Mouse (Mus musculus) hindbrain, embryonic 12.5 days (tissue): ENCODE data around the gene Gm20449. TPM values are rescaled to one million over a fixed set of nuclear protein-coding genes. Genes with fewer than 3 reads are reported as not detected.

Experiments
- ATAC-seq: fragments of 200-750 bp; cut with Nextera tagmentation; 2 replicates; pipeline ENCODE4 v1.8.0; 2017; ENCODE audit warnings: moderate TSS enrichment; ENCODE audit not compliant: low FRiP score
- H3K27ac ChIP-seq: fragments of 300-500 bp; sonication (generic); 2 replicates; pipeline ENCODE4 v1.5.1; 2016; ENCODE audit warnings: mild to moderate bottlenecking
- H3K27me3 ChIP-seq: fragments of 300-500 bp; sonication (generic); 2 replicates; pipeline ENCODE4 v1.6.1; 2016; ENCODE audit warnings: mild to moderate bottlenecking
- H3K36me3 ChIP-seq: fragments of 300-500 bp; sonication (generic); 2 replicates; pipeline ENCODE4 v1.6.1; 2016; ENCODE audit warnings: mild to moderate bottlenecking
- H3K4me1 ChIP-seq: fragments of 300-500 bp; sonication (generic); 2 replicates; pipeline ENCODE4 v1.6.1; 2016
- H3K4me2 ChIP-seq: fragments of 300-500 bp; sonication (generic); replicated peaks from 2 replicates; pipeline ENCODE4 v1.6.1; 2016; ENCODE audit warnings: mild to moderate bottlenecking
- H3K4me3 ChIP-seq: fragments of 300-500 bp; sonication (generic); 2 replicates; pipeline ENCODE4 v1.5.1; 2016; ENCODE audit warnings: mild to moderate bottlenecking
- H3K9ac ChIP-seq: fragments of 300-500 bp; sonication (generic); 2 replicates; pipeline ENCODE4 v1.6.1; 2016; ENCODE audit warnings: mild to moderate bottlenecking, moderate library complexity
- H3K9me3 ChIP-seq: fragments of 300-500 bp; sonication (generic); replicated peaks from 2 replicates; pipeline ENCODE4 v1.6.1; 2016; ENCODE audit warnings: mild to moderate bottlenecking
- whole genome bisulfite sequencing: fragments of 180-500 bp; shearing (Covaris S2); methylation state at CpG from one replicate; pipeline ENCODE4 v1.1.7; 2016; 5-methylcytosine and 5-hydroxymethylcytosine counted together
- polyA plus RNA-seq: library from polyadenylated mRNA; unstranded; fragments of >200 nt; fragmentation: Nextera tagmentation; extraction: Ambion mirVana; gene quantifications from 2 replicates; pipeline ENCODE4 v1.2.1, GENCODE M21; 2016

Gm20449 gene
- polyA plus RNA-seq, 1 experiment from 2014 or later = 0.12 TPM

DNA sequence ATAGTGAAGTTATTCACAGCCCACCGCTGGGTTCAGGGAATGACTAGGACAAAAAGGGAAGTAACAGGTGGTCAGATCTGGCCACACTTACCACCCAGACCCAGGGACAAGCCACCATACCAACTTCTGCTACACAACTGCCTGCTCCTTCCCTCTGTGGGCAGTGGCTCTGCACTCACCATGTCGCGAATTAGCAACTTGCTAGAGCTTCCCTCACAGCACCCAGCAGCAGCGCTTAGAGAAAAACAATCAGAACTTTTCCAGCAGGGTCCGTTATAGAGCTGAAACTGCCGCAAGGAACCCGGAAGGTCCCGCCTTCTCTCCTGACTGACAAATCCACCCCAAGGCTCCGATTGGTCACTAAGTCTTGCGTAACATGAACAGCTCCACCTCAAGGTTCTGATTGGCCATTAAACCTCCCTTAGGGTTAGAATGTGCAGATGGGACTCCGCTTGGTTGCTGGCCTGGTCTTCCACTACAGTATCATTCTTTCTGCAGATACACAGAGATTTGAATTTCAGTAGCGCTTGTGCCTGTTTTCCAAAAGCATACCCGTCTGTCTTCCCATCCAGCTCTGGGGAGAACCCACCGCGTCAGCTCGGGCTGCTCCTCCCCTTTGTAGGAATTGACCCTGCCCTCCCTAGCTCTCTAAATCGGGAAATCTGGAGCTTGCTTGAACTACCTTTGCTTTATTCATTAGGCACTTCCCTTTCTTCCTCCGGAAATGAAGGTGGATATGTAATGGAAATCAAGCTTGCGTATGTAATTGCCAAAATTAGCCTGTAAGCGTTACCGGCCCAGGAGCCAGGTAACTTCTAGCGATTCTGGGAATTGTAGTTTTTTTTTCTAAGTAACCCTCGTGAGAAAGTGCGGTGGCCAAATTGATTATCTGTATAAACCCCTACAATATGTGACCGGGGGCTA, 105.9 kb downstream of the Gm20449 start, which contains the start of gene AI987944:
TSS of gene AI987944 (minus strand) at position 332 of the 924 bp plus-strand sequence.
- H3K27me3 ChIP-seq = no peaks in the 10 kb centered on the region
- H3K4me1 ChIP-seq = 0 out of 2 replicates have a peak, but pooled peaks cover 4% of the 10 kb centered on the region
- H3K4me3 ChIP-seq = peak within 1 kb of the TSS; percentile 58
- H3K9me3 ChIP-seq = no peaks in the 10 kb centered on the region
- H3K27ac ChIP-seq = peak within 1 kb of the TSS; percentile 84
- no peaks in the 10 kb centered on the region for H3K36me3 ChIP-seq
- WGBS = under 1% methylated on average over 25 of the region's 25 CpGs
- H3K4me2 ChIP-seq = peak within 1 kb of the TSS; percentile 55
- peak; percentile 99 for ATAC-seq
- H3K9ac ChIP-seq = peak within 1 kb of the TSS; percentile 62

Other genes with a start within 250 kb of the Gm20449 start
- 7.7 and 8.8 TPM in 2 replicates for gene AI987944, start 106.0 kb downstream of the Gm20449 start, polyA plus RNA-seq
- gene Vmn2r57, start 50.7 kb downstream of the Gm20449 start, polyA plus RNA-seq = 0.17 and 0.29 TPM in 2 replicates
- gene AW146154, start 473 bp upstream of the Gm20449 start, polyA plus RNA-seq = 6.9 and 9.0 TPM in 2 replicates
- not detected in 2 replicates for gene Gm6871, start 74.2 kb upstream of the Gm20449 start, polyA plus RNA-seq
- gene 2610021A01Rik, start 99.8 kb upstream of the Gm20449 start, polyA plus RNA-seq = 17.0 and 18.4 TPM in 2 replicates
- gene Zfp788, start 133.8 kb upstream of the Gm20449 start, polyA plus RNA-seq = 18.4 and 20.2 TPM in 2 replicates